Mouse (Mus musculus) forebrain, embryonic 13.5 days (tissue): Measurements from ENCODE around the gene Grm2. TPM values are rescaled to one million over a fixed set of nuclear protein-coding genes. Genes with fewer than 3 reads are reported as not detected.

Experiments
- ATAC-seq: fragments of 200-750 bp; cut with Nextera tagmentation; 2 replicates; pipeline ENCODE4 v1.8.0; 2017
- H3K27ac ChIP-seq: fragments of 300-500 bp; sonication (generic); 2 replicates; pipeline ENCODE4 v1.5.1; 2015; ENCODE audit warnings: inconsistent platforms, mild to moderate bottlenecking, moderate library complexity
- H3K27me3 ChIP-seq: fragments of 300-500 bp; sonication (generic); 2 replicates; pipeline ENCODE4 v1.6.1; 2015; ENCODE audit warnings: mild to moderate bottlenecking, inconsistent platforms
- H3K36me3 ChIP-seq: fragments of 300-500 bp; sonication (generic); 2 replicates; pipeline ENCODE4 v1.6.1; 2015; ENCODE audit warnings: mild to moderate bottlenecking, inconsistent platforms; ENCODE audit not compliant: poor library complexity, severe bottlenecking
- H3K4me1 ChIP-seq: fragments of 300-500 bp; sonication (generic); 2 replicates; pipeline ENCODE4 v1.6.1; 2015; ENCODE audit warnings: inconsistent platforms
- H3K4me2 ChIP-seq: fragments of 300-500 bp; sonication (generic); 2 replicates; pipeline ENCODE4 v1.6.1; 2015; ENCODE audit warnings: inconsistent platforms, mild to moderate bottlenecking, moderate library complexity
- H3K4me3 ChIP-seq: fragments of 300-500 bp; sonication (generic); 2 replicates; pipeline ENCODE4 v1.5.1; 2015; ENCODE audit warnings: mild to moderate bottlenecking, inconsistent platforms
- H3K9ac ChIP-seq: fragments of 300-500 bp; sonication (generic); 2 replicates; pipeline ENCODE4 v1.6.1; 2015; ENCODE audit warnings: mild to moderate bottlenecking, inconsistent platforms
- H3K9me3 ChIP-seq: fragments of 300-500 bp; sonication (generic); replicated peaks from 2 replicates; pipeline ENCODE4 v1.6.1; 2016; ENCODE audit warnings: inconsistent platforms
- WGBS: fragments of 180-500 bp; shearing (Covaris S2); methylation state at CpG from one replicate; pipeline ENCODE4 v1.1.7; 2015; 5-methylcytosine and 5-hydroxymethylcytosine counted together
- polyA plus RNA-seq: library from polyadenylated mRNA; unstranded; fragments of >200 nt; fragmentation: Nextera tagmentation; extraction: Ambion mirVana; gene quantifications from 2 replicates; pipeline ENCODE4 v1.2.1, GENCODE M21; 2015

The Grm2 gene
- polyA plus RNA-seq: 4.4 and 5.5 TPM in 2 replicates

DNA sequence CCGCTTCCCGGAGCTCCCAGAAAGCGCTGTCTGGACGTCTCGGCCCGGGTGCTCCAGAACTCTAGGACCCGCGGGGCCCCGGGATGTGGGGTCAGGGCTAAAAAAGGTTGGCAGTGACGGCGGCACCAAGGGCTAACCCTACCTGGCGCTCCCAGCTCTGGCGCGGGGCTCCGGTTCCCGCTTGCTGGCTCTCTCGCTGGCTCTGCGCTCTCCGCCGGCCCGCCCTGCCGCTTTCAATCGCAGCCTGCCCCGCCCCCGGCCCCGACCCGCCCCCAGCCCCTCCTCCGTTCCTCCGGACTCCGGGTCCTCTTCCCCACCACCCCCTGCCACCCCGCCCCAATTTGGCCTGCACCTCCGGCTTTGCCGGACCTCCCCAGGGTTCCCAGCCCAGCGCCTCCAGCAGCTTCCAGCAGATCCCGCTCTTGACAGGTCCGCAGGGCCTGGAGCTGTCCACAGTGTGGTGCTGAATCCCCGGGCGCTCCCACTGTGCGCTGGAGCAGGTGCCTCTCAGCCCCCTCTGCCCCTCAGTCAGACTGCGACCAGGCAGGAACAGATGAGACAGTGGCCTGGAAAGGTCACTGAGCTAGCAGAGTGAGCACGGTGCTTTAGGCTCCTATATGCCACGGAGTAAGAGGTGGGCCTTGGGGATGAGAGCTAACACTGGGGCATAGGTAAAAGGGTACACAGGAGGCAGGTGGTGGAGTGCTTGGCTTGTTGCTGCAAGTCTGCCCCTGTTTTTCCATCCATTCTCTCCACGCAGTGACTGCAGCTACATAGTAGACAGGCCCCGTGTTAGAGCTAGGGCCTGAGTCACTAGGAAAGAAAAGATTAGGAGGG is at the start of gene Grm2:
TSS of gene Grm2 (minus strand) at position 199 of the 837 bp plus-strand sequence.
- Histone ChIP-seq H3K9ac (peak within 1 kb of the TSS; percentile 69), H3K4me2 (peak within 1 kb of the TSS; percentile 81), H3K4me1 (peaks cover 22% of the 10 kb centered on the region), H3K27me3 (peaks cover 33% of the 10 kb centered on the region), H3K4me3 (peak within 1 kb of the TSS; percentile 51), H3K36me3 (peaks cover 25% of the 10 kb centered on the region), H3K9me3 (no peaks in the 10 kb centered on the region), H3K27ac (no peak within 1 kb of the TSS)
- peak; percentile 68 for ATAC-seq
- WGBS: 3% methylated on average over 22 of the region's 44 CpGs

DNA sequence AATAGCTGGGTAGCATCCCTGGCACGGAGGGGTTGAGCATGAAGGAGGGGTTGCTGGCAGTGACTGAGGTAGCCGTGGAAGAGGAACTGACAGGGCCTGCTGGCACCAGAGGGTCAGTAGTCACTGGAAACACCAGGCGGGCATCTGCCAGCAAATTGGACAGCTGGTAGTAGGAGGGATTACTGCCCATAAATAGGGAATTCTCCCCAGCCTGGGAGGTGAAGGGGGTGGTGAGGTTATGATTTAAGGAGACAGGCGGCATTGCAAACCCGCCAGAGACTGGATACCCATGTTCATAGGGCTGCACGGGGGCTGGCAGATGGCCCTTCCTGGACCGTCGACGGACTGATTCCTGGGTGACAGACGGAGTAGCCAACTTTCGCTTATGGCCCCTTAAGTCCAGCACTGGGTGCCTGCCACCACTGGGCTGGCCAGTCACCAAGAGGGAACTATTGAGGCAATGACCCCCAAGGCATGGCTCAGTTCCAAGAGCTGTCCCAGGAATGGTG is 37.1 kb upstream of the Grm2 start:
- Histone ChIP-seq H3K36me3 (peaks cover 46% of the 10 kb centered on the region), H3K4me1 (no peaks in the 10 kb centered on the region), H3K9me3 (no peaks in the 10 kb centered on the region), H3K27ac (no peak overlapping the region), H3K9ac (no peak overlapping the region), H3K4me3 (no peak overlapping the region), H3K27me3 (no peaks in the 10 kb centered on the region), H3K4me2 (no peak overlapping the region)
- 97% methylated on average over 11 of the region's 11 CpGs for WGBS
- no peak for ATAC-seq

DNA sequence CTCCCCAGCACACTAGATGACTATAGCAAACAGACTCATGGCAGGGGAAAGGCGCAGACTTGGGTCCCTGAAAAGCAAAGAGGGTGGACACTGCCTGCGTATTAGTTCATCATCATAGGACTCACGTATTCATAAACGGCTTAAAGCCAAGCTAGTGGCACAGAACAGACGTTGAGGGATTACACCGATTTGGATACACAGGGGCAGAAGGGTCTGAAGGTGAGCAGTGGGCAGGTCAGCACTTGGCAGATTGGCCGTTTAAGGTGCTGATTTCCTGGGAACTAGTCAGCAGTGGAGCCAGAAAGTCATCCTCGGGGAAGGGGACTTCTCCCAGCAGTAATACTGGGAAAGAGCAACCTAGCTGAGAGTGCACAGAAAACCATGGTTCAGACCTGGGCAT is 33.0 kb upstream of the Grm2 start:
- Histone ChIP-seq H3K4me3 (no peak overlapping the region), H3K9ac (no peak overlapping the region), H3K27ac (no peak overlapping the region), H3K27me3 (no peaks in the 10 kb centered on the region), H3K36me3 (peaks cover 17% of the 10 kb centered on the region), H3K9me3 (no peaks in the 10 kb centered on the region), H3K4me2 (no peak overlapping the region), H3K4me1 (peaks cover 20% of the 10 kb centered on the region)
- ATAC-seq: no peak
- 88% methylated on average over 8 of the region's 8 CpGs for WGBS

DNA sequence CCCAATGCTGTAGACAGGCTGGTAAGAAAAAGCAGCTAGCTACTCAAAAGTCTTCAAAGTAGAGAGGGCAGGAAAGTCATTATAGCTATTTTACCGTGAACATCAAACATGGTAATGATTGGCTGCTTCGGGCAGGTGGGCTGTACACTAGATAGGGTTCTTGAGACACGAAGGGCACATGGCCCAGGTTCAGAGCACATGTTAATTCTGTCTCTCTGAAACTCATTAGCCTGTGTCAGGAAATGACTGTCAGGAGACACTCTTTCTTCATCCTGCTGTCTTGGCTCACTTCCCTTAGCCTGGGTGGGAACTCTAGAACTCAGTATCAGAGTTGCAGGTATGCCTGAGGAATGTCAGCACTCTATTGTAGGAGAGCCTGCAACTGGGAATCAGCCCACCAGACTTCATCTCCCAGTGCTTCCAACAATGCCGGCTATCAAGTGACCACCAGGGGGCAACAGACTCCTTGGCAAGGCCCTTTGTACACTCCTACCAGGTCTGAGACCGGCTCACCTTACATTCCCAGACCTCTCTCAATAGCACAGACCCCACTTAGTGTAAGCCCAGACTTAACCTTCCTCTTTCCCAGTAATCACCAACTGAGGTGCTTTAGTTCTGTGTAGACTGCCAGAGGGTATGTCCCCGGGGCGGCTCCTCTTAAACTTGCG is 31.2 kb upstream of the Grm2 start:
- no peak overlapping the region for H3K9ac ChIP-seq
- H3K4me2 ChIP-seq: 0 out of 2 replicates have a peak overlapping the region, but pooled peaks have one; percentile 4
- H3K27me3 ChIP-seq: no peaks in the 10 kb centered on the region
- H3K4me1 ChIP-seq: peaks cover 20% of the 10 kb centered on the region
- H3K4me3 ChIP-seq: no peak overlapping the region
- H3K36me3 ChIP-seq: peaks cover under 1% of the 10 kb centered on the region; the same call in 1 of the 2 replicates
- WGBS: 32% methylated on average over 8 of the region's 8 CpGs
- ATAC-seq: peak; percentile 60
- H3K9me3 ChIP-seq: no peaks in the 10 kb centered on the region
- no peak overlapping the region for H3K27ac ChIP-seq

GRCm38 (mm10) chr9:106685249-106686101 is 29.6 kb upstream of the Grm2 start, which contains the start of gene Tex264:
TSS of gene Tex264 (minus strand) at chr9:106685927.
- no peaks in the 10 kb centered on the region for H3K9me3 ChIP-seq
- ATAC-seq: peak; percentile 88
- WGBS: under 1% methylated on average over 85 of the region's 86 CpGs
- H3K36me3 ChIP-seq: peaks cover 10% of the 10 kb centered on the region; the same call in 1 of the 2 replicates
- no peaks in the 10 kb centered on the region for H3K27me3 ChIP-seq
- H3K9ac ChIP-seq: peak within 1 kb of the TSS; percentile 82
- H3K27ac ChIP-seq: 0 out of 2 replicates have a peak within 1 kb of the TSS, but pooled peaks have one; percentile 6
- peak within 1 kb of the TSS; percentile 89 for H3K4me3 ChIP-seq
- H3K4me1 ChIP-seq: peaks cover 20% of the 10 kb centered on the region
- peak within 1 kb of the TSS; percentile 94 for H3K4me2 ChIP-seq

DNA sequence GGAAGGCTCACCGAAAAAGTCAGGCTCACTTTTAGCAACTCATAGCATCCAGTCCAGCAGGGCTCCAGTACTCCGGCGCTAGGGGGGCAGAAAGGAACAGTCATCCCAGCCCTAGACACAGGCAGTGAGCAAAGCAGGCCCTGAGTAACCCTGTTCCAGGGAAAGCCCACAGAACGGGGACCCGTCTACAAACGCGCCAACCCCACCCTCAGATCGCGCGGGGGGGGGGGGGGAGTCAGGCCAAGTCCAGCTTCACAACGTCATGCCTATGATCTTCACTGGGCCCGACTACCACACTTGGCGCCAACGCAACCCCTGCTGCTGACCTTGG is 29.0 kb upstream of the Grm2 start:
- peaks cover 20% of the 10 kb centered on the region for H3K4me1 ChIP-seq
- peak overlapping the region; percentile 94 for H3K4me2 ChIP-seq
- H3K27me3 ChIP-seq: no peaks in the 10 kb centered on the region
- no peaks in the 10 kb centered on the region for H3K9me3 ChIP-seq
- 7% methylated on average over 11 of the region's 14 CpGs for WGBS
- 0 out of 2 replicates have a peak, but pooled peaks have one; percentile 4 for ATAC-seq
- no peak overlapping the region for H3K27ac ChIP-seq
- H3K36me3 ChIP-seq: peaks cover 16% of the 10 kb centered on the region; the same call in 1 of the 2 replicates
- H3K4me3 ChIP-seq: peak overlapping the region; percentile 89
- H3K9ac ChIP-seq: peak overlapping the region; percentile 82

DNA sequence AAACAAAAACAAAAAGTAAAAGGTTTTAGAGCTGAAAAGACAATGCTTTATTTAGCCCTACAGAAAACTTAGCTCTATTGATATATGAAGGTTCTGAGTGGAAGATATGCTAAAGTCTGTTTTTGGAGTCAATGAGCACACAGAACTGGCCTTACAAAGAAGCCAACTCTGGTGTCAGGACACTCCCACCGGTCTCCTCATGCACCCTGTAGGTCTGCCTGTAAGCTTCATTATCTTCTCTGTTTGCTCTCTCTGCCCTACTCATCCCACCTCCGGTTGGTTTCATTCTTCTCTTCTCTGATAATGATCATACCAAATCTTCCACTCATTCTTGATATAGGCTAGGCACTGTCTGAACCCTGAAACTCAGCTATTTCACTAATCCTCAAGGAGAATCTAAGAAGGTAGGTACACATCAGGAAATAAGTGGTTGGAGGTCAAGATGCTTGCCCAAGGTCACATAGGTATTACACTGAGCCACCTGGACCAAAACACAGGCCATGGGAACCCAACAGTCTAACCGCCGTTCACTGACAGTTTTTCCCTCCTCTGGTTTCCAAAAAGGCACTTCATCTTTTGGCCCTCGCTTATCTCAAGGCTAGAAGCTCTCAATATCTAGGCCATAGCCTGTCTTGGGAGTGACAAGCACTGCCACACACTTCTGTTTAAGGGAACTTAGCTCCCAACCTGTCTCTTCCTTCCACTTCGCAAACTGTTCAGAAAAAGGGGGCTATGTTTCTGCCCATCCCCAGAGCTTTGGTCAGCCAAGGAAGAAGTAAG is 28.4 kb upstream of the Grm2 start:
- WGBS: 81% methylated on average over 6 of the region's 6 CpGs
- peaks cover 22% of the 10 kb centered on the region for H3K36me3 ChIP-seq
- no peak overlapping the region for H3K27ac ChIP-seq
- no peaks in the 10 kb centered on the region for H3K9me3 ChIP-seq
- H3K9ac ChIP-seq: peak overlapping the region; percentile 82
- H3K4me3 ChIP-seq: peak overlapping the region; percentile 89
- H3K27me3 ChIP-seq: no peaks in the 10 kb centered on the region
- peak overlapping the region; percentile 94 for H3K4me2 ChIP-seq
- peaks cover 20% of the 10 kb centered on the region for H3K4me1 ChIP-seq
- no peak for ATAC-seq

DNA sequence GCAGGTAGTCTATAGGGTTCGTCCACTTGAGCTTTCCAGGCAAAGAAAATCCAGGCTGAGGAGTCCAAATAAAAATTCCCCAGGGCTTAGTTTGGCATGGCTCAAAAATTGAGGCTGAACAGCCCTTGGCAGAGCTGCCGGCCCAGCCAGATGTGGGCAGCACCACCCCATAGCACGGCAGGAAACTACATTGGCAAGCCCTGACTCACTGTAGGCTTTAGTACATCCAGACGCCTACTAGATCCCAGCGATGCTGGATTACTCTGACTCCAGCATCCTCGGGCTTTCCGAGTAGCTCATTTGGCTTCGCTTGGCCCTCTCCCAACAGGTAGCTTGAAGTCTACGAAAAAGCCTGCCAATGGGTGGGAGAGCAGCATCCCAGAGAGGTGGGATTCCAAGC is 25.1 kb upstream of the Grm2 start:
- H3K9ac ChIP-seq: no peak overlapping the region
- H3K9me3 ChIP-seq: no peaks in the 10 kb centered on the region
- H3K27ac ChIP-seq: no peak overlapping the region
- H3K4me3 ChIP-seq: no peak overlapping the region
- 89% methylated on average over 9 of the region's 9 CpGs for WGBS
- H3K36me3 ChIP-seq: peaks cover 35% of the 10 kb centered on the region
- H3K4me2 ChIP-seq: no peak overlapping the region
- ATAC-seq: no peak
- H3K4me1 ChIP-seq: peaks cover 11% of the 10 kb centered on the region
- H3K27me3 ChIP-seq: no peaks in the 10 kb centered on the region

- Histone ChIP-seq H3K36me3 (peaks cover 39% of the 10 kb centered on the region), H3K27ac (no peak overlapping the region), H3K4me3 (no peak overlapping the region), H3K9ac (peak overlapping the region; percentile 16; the same call in 1 of the 2 replicates), H3K9me3 (no peaks in the 10 kb centered on the region), H3K4me2 (no peak overlapping the region), H3K4me1 (no peaks in the 10 kb centered on the region), H3K27me3 (no peaks in the 10 kb centered on the region)
- WGBS: 81% methylated on average over 4 of the region's 4 CpGs
- ATAC-seq: no peak
Measured at GRCm38 (mm10) chr9:106678242-106678641, 22.4 kb upstream of the Grm2 start.

DNA sequence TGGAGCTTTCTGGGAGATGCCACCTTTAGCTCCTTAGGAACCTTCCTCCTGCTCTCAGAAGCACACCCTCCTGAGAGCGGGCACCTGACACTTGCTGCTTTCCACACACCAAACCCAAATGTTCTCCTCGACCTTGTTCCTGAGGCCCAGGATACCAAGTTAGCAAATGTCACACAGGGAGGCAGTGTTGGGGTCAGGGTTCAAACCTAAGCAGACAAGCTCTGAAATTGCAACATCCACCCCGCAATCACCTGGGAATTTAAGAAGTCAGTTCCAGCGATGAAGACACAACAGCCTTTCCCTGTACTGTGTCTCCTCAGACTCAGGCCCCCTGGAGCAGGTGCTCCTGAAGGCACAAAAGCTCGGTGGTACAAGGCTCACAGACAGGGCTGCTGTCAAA is 21.8 kb upstream of the Grm2 start:
- 91% methylated on average over 5 of the region's 5 CpGs for WGBS
- no peaks in the 10 kb centered on the region for H3K4me1 ChIP-seq
- H3K4me2 ChIP-seq: no peak overlapping the region
- no peaks in the 10 kb centered on the region for H3K27me3 ChIP-seq
- no peak for ATAC-seq
- no peak overlapping the region for H3K9ac ChIP-seq
- peaks cover 44% of the 10 kb centered on the region for H3K36me3 ChIP-seq
- H3K4me3 ChIP-seq: no peak overlapping the region
- no peak overlapping the region for H3K27ac ChIP-seq
- H3K9me3 ChIP-seq: no peaks in the 10 kb centered on the region

DNA sequence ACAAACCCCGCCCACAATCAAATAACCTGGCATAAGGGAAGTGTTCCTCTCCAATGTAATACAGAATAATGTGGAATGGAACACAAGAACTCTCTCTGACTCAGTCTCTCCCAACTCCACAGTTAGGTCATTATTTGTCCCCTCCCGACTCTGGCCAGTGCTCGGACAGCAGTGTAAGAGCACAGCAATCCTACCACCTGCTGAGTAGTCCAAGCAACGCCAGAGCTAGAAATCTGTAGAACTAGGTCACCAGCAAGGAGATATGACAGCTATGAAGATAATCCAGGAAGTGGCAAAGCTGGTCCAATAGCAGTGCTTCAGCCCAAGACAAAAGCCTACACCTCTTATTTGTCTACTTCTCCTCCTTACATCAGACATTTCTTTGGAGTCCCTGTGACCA is 20.7 kb upstream of the Grm2 start:
- Histone ChIP-seq H3K9ac (no peak overlapping the region), H3K27me3 (no peaks in the 10 kb centered on the region), H3K9me3 (no peaks in the 10 kb centered on the region), H3K4me2 (no peak overlapping the region), H3K4me3 (no peak overlapping the region), H3K27ac (no peak overlapping the region), H3K36me3 (peaks cover 44% of the 10 kb centered on the region), H3K4me1 (no peaks in the 10 kb centered on the region)
- no peak for ATAC-seq
- 75% methylated on average over 4 of the region's 4 CpGs for WGBS
